ENCODE assay signal across 8 mouse cellular contexts in genomic region chr7:134937471-134937926, GRCm38 (mm10). TPM values are rescaled to one million over a fixed set of nuclear protein-coding genes. Genes with fewer than 3 reads are reported as not detected.
DNase-seq lines count a peak whose midpoint lies in the region; ATAC-seq and TF ChIP-seq lines count a peak whose summit lies in the region.

No protein-coding gene starts in this region.

- no peaks in the 10 kb centered on the region for H3K36me3 ChIP-seq in forebrain, embryonic 13.5 days (ENCODE audit: poor library complexity, severe bottlenecking)
- H3K36me3 ChIP-seq in limb, embryonic 10.5 days: no peaks in the 10 kb centered on the region
- no peaks in the 10 kb centered on the region for H3K36me3 ChIP-seq in neural tube, embryonic 12.5 days

- no peaks in the 10 kb centered on the region for H3K9me3 ChIP-seq in forebrain, embryonic 13.5 days (replicated peaks)
- H3K9me3 ChIP-seq in limb, embryonic 10.5 days (replicated peaks): no peaks in the 10 kb centered on the region
- H3K9me3 ChIP-seq in neural tube, embryonic 12.5 days: no peaks in the 10 kb centered on the region

- peak overlapping the region; percentile 61 for H3K4me3 ChIP-seq in forebrain, embryonic 13.5 days
- H3K4me3 ChIP-seq in limb, embryonic 10.5 days: peak overlapping the region; percentile 65
- peak overlapping the region; percentile 59 for H3K4me3 ChIP-seq in neural tube, embryonic 12.5 days

- H3K27ac ChIP-seq in forebrain, embryonic 13.5 days: peak overlapping the region; percentile 40; the same call in 1 of the 2 replicates
- H3K27ac ChIP-seq in limb, embryonic 10.5 days: peak overlapping the region; percentile 72
- no peak overlapping the region for H3K27ac ChIP-seq in neural tube, embryonic 12.5 days

- peaks cover 32% of the 10 kb centered on the region for H3K27me3 ChIP-seq in forebrain, embryonic 13.5 days
- peaks cover 39% of the 10 kb centered on the region for H3K27me3 ChIP-seq in limb, embryonic 10.5 days (ENCODE audit: low read depth, poor library complexity, severe bottlenecking)
- peaks cover 33% of the 10 kb centered on the region for H3K27me3 ChIP-seq in neural tube, embryonic 12.5 days (replicated peaks)

- DNase-seq in layer of hippocampus, postnatal 14 days (ENCODE audit: low spot score in 2 of 2): peak; percentile 16 to 19
- no peak for DNase-seq in layer of hippocampus, adult 18-20 months (ENCODE audit: low spot score in 2 of 2)
- peak; percentile 51 for DNase-seq in brain, embryonic 14.5 days (ENCODE audit: low read depth)
- peak; percentile 57 for DNase-seq in limb, embryonic 10.5 days (ENCODE audit: low spot score)

- no peak for TF ChIP-seq POLR2A in brain, embryonic 14.5 days (IDR thresholded peaks at IDR 0.05; ENCODE audit: borderline replicate concordance, extremely low read depth, insufficient read depth, insufficient read length, poor library complexity, severe bottlenecking)

- ATAC-seq in forebrain, embryonic 13.5 days: no peak
- peak; percentile 44; the same call in 1 of the 2 replicates for ATAC-seq in neural tube, embryonic 12.5 days (ENCODE audit: low FRiP score, low read depth)
- ATAC-seq in inflammation-experienced regulatory T-cells, adult 6 months: no peak
- no peak for ATAC-seq in erythroblast, adult 5-6 weeks (replicated peaks; ENCODE audit: low FRiP score, poor library complexity, severe bottlenecking)

- peak overlapping the region; percentile 74 for H3K9ac ChIP-seq in forebrain, embryonic 13.5 days
- peak overlapping the region; percentile 61 for H3K9ac ChIP-seq in neural tube, embryonic 12.5 days

- H3K4me2 ChIP-seq in forebrain, embryonic 13.5 days: peak overlapping the region; percentile 95
- H3K4me2 ChIP-seq in neural tube, embryonic 12.5 days (replicated peaks): peak overlapping the region; percentile 95

- H3K4me1 ChIP-seq in forebrain, embryonic 13.5 days: peaks cover 21% of the 10 kb centered on the region
- H3K4me1 ChIP-seq in limb, embryonic 10.5 days: peaks cover 34% of the 10 kb centered on the region
- H3K4me1 ChIP-seq in neural tube, embryonic 12.5 days: peaks cover 19% of the 10 kb centered on the region

- TF ChIP-seq CTCF in brain, embryonic 14.5 days (IDR thresholded peaks at IDR 0.05; ENCODE audit: borderline replicate concordance, extremely low read depth, insufficient read depth, insufficient read length): no peak

- under 1% methylated on average over 36 of the region's 37 CpGs for WGBS in forebrain, embryonic 13.5 days
- WGBS in limb, embryonic 10.5 days: 1% methylated on average over 31 of the region's 37 CpGs
- 1% methylated on average over 37 of the region's 37 CpGs for WGBS in neural tube, embryonic 12.5 days

RNA-seq across cellular contexts. Expression of gene Fam196a, which starts 0.7 kb away (rescaled TPM):
- 10 to 100 TPM; 15.7 to 15.8 TPM for total RNA-seq in layer of hippocampus, postnatal 14 days (2021)
- total RNA-seq in layer of hippocampus, adult 18-20 months (2021): 10 to 100 TPM; 11.0 to 12.1 TPM
- polyA plus RNA-seq in brain, embryonic 14.5 days (2012; rRNA removed): 5.0 and 10.7 TPM in 2 replicates
- 5.3 and 5.5 TPM in 2 replicates for polyA plus RNA-seq in forebrain, embryonic 13.5 days (2015; fragmentation: Nextera tagmentation; extraction: Ambion mirVana)
- polyA plus RNA-seq in limb, embryonic 10.5 days (2016; fragmentation: Nextera tagmentation; extraction: Ambion mirVana): 2.1 and 3.0 TPM in 2 replicates
- 3.2 and 3.3 TPM in 2 replicates for polyA plus RNA-seq in neural tube, embryonic 12.5 days (2016; fragmentation: Nextera tagmentation; extraction: Ambion mirVana)
- polyA plus RNA-seq in inflammation-experienced regulatory T-cells, adult 6 months (2017; shearing (Covaris generic)): under 1 TPM in 1 of 3 experiments, not detected in 2; 0.13 TPM
- total RNA-seq in erythroblast, adult 5-6 weeks (2015; ENCODE audit: low replicate concordance): not detected in 2 replicates
- 0.14 TPM in 1 of 2 replicates, not detected in the other for total RNA-seq in erythroblast, adult 5-6 weeks (2017; ENCODE audit: low replicate concordance)

Comparison
In these comparisons a context has a peak if more than half of its experiments do, and no peak if none do; other contexts are left out.
1. DNase-seq: peak in layer of hippocampus, postnatal 14 days (2 of 2), brain, embryonic 14.5 days (single experiment) and limb, embryonic 10.5 days (single experiment); none in layer of hippocampus, adult 18-20 months (0 of 2).
2. Peak in every context shown above with its lines, with median percentiles within 50 percentile points of each other: H3K4me3 ChIP-seq.